Mouse (Mus musculus) cortical plate, adult 2 months (tissue): ENCODE measurements around the gene Zdhhc23.

ENCODE experiments used
- CTCF ChIP-seq: fragments of 200-500 bp; IDR thresholded peaks from 2 replicates; pipeline ENCODE4 v1.5.1; 2011; ENCODE audit warnings: mild to moderate bottlenecking, control low read depth, low read length; ENCODE audit not compliant: insufficient read depth; ENCODE audit errors: extremely low read depth
- POLR2A ChIP-seq: fragments of 200-500 bp; IDR thresholded peaks from 2 replicates; pipeline ENCODE4 v1.6.1; 2011; ENCODE audit warnings: mild to moderate bottlenecking, low read length, control low read depth; ENCODE audit not compliant: insufficient read depth; ENCODE audit errors: extremely low read depth

DNA sequence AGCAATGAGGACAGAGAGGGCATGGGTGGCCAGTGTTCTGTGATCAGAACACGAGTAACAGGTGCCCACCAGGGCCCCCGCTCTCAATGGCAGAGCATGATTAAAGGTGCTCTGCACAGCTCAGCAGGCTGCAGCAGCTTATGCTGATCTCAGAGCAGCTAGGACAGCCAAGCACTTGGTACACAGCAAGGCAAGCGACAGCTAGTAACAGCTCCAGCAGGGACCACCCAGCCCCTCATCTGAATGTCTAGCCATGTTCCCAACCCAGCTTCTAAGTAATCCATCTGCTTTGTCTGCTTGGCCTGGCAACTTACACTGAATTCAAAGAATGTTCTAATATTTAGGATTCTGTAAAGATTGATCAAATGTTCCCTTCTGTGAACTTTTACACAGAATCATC, 15.8 kb downstream of the Zdhhc23 start:
- TF ChIP-seq CTCF (no peak), POLR2A (no peak)
